Mouse (Mus musculus) frontal cortex, postnatal 25 days (tissue): ENCODE measurements around the gene Bcar1.

Experiments
- DNase-seq, 2 experiments: peaks; one replicate each; pipeline ENCODE4 v3.0.0; 2022; ENCODE audit warnings: low spot score in 2 of 2

The Bcar1 gene

DNA sequence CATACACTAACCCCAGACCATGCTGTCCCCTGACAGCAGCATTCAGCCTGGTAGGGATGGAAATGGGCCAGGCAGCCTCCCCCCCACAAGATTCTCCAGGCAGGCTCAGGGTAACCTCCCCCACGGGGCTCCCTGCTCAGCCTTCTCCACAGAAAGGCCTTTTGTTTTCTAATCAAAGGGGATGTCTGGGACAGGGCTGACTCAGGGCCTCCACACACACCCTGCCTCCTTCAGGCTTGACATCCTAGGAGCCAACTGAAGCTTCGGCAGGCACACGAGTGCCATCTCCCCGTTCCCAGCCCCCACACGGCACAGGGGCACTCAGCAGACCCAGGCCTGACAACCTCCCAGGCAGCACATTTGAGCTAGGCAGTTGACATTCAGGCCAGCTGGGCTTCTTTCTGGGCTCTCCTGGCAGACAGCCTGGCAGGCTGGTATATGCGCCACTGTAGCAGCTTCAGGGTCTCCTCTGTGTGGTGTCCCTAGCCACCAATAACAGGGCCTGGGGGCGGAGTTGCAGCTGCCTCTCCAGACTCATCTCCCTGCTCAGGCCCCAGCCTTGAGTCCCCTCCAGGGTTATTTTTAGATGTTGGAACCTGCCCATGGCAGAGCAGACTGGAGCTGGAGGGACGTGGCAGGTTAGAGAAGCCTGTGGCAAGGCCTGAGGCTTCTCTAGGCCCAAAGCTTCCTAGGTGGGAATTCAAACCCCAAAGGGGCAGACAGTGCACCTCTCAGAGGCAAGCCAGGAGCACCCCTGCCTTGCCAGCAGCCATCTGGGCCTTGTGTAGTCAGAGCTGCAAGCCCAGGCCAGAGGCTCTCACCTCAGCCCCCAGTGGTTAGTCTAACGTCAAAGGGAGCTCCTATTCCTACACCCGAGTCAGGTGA lies 26.8 kb downstream of the Bcar1 start:
- peak in 1 of 2 experiments; percentile 50 for DNase-seq

DNA sequence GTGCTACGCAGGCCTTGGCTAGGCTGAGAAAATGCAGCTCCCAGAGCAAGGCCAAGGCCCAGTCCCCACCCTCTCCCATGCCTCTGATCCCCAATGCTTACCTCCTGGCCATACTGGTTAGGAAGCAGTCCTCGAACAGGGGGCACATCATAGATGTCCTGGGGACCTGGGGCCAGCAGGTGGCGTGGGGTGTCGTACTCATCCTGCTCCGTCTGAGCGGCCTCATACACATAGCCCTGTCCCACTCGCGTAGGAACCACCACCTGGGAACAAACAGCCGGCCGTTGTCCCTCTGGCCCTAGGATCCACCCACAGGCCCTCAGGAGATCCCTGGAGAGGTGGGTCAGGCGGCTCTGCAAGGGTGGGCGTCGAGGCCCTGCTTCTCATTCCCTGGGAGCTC lies 28.1 kb downstream of the Bcar1 start:
- DNase-seq: no peak

DNA sequence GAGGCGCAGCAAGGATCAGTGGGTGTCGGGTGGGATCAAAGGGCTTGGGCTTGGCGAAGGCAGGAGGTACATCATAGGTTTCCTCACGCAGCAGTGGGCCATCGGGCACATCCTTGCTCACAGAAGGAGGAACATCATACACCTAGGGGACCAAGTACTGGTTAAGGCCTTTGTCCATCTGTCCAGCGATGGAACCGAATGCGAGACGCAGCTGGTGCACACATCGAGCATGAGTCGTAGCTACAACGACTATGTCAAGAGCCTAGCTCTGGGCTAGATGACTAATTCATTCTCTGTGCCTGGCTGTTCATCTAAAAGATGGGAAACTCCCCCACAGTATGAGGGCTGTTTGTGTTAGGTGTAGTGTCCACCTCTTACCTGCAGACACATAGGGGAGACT lies 29.3 kb downstream of the Bcar1 start:
- DNase-seq: no peak

DNA sequence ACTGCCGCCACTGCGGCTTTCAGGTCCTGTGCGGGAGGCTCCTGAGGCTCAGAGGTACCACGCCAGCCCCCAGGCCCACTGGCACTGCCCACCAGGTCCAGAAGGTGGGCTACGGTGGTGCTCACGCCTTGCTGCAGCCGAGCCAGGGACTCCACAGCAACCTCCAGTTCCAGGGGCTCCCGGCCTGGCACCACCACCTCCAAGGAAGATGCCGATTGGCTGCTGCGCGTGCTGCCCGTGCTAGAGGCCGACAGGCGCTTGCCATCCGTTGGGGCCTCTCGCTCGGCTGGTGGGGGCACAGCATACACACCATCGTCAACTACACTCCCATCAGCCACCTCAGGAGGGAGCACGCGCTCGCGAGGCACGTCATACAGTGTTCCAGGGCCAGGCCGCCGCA lies 29.8 kb downstream of the Bcar1 start:
- DNase-seq: no peak

DNA sequence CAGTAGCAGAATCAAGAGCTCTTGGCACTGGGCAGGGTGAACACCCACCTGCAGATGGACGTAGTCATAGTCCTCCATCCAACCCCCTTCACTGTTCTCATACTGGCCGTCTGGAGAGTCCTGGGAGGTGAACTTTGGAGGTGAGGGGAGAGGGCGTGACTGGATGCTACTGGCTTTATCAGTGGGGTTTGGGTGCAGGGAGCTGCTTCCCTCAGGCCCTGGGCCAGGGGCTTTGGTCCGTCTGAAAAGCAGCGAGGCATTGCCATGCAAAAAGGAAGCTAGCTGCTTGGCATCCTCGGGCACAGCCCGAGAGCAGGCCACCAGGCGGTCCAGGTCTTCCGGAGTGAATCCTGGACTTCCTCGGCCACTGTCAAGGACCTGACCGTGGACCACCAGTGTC lies 30.3 kb downstream of the Bcar1 start:
- DNase-seq: no peak

DNA sequence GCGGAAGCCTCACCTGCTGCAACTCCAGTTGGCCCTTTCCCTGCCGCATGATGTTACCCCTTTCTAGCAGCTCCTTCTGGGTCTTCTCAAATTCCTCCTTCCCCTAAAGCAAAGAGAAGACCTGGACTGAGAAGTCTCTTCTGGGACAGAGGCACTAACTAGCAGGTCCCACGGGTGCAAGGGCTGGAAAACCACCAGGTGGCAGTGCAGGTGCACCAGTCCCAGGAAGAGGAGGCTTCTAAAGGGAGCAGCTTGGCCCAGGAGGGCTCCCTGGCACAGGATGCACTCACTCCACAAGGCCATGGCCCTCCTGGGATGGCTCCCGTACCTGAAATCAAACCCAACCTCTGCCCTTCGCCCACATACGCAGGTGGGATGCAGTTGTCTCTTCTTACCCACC lies 31.0 kb downstream of the Bcar1 start:
- DNase-seq: no peak

DNA sequence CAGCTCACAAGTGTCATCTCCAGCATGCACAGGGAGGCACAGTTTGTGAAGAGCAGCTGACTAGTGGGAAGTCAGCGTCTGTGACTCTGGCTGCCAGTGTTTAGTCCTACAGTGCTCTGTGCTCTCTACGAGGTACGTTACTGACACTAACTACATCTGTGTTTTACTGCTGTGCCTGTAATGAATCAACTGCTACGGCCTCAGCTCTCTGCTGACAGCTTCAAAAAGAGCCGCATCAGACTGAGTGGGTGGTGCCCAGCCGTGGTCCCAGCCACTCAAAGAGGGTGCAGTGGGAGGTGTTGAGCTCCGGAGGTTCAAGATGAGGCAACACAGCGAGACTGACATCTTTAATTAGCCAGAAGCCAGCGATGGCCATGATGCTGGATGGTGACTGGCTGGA lies 31.5 kb downstream of the Bcar1 start:
- DNase-seq: no peak

DNA sequence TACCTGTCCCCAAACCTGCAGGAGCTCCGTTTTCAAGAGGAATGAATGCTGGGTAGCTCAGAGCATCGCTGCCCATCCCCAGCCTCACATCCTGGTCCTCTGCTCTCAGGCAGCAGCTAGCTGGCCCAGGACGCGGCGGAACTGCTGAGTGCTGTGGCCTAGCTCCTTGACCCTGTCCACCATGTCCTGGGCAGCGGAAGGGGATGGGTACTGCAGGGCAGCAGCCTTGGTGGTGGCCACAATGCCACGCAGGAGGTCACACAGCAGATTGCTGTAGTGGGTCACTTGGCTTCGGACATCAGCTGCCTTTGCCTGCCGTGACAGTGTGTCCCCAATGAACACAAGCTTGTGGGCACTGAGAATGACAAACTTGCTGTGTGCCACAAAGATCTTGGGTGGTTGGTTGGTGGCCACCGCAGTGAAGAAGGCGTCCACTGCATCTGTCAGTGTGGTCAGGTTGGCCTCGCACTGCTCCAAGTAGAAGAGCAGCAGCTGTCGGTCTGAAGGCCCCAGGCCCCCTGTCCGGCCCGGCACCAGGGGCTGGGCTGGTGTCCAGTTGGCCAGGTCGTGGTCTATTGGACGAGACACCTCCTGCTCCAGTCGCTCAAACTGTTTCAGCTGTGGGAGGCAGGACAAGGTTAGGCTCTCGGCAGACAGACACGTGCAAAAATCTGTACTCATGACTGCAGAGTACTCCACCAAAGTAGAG lies 32.7 kb downstream of the Bcar1 start:
- no peak for DNase-seq

DNA sequence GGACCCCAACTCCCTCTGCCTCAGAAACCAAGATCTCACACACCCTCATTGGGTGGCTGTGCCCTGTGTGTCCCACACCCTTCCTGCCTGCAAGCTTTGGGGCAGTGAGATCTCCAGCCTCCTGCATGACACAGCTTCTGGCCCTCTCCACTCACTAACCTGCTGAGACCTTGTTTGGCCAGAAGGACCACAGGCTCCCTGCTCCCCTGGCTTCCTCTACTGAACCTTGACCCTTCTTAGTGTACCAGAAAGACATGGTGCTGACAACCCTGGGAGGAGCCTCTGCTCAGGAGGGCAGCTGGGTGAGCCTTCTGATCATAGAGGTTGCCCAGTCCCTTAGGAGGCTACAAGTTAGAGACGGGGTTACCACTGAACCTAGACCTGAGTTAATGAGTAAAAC lies 34.4 kb downstream of the Bcar1 start:
- DNase-seq: no peak

DNA sequence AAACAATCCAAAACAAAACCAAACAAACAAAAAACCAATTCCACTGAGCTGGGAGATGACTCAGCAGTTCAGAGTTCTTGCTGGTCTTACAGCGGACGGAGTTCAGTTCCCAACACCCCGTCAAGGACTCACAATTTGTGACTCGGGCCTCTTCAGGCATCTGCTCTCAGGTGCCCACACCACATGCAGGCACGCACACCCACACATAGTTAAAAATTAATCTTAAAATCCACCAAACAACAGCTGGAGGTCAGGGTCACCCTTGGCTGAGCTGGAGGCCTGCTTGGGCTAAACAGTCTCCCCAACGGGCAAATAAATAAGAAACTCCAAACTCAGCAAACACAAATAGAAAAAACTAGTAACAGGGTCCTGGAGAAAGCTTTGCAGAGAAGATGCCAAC lies 35.3 kb downstream of the Bcar1 start:
- no peak for DNase-seq

DNA sequence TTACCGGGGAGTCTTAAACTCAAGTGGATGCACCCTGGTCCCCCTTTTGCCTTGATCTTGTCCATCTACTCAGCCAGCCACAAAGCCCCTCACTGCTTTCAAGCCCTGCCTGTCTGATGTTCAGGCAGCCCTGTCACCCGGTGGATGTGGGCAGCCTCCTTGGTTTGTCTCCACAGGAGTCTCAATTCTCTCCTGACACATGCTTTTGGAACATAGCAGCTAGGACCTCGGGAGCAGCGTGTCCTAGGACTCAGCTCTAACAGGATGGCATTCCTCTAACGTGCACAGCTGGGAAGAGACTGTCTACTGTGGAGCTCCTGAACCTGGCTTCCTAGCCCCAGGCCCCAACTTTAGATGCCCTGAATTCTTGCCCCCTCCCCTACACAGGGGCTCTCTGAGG lies 37.9 kb downstream of the Bcar1 start:
- no peak for DNase-seq

DNA sequence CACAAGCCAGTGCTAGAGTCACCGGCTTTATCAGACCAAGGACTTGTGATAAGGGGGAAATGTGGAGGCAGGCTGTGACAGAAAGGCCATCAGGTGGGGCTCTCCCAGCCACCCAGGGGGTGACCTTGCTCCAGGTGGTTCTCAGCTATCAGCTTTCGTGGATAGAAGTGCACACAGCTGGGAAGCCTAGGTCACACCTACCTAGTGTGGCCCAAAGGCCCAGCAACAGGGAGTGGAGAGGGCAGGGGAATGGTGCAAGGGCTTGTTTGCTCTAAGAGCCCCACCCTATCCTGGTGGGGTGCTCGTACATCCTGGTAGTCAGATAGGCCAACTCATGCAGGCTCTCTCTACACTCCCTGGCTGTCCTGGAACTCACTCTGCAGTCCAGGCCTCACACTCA lies 38.4 kb downstream of the Bcar1 start:
- no peak for DNase-seq

DNA sequence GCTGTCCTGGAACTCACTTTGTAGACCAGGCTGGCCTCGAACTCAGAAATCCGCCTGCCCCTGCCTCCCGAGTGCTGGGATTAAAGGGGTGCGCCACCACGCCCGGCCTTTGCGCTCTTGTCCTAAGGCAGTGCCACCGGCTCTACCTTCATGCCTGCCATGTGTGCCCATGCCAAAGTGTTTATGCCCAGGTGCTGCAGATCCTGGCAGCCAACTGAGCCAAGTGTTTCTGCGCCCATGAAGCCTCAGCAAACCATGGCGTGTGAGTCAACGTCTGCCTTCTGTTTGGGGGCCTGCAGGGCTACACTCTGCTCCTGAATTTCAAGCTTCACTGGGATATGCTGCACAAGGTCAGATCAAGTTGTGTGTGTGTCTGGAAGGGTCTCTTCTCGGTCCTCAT lies 39.0 kb downstream of the Bcar1 start:
- no peak for DNase-seq

DNA sequence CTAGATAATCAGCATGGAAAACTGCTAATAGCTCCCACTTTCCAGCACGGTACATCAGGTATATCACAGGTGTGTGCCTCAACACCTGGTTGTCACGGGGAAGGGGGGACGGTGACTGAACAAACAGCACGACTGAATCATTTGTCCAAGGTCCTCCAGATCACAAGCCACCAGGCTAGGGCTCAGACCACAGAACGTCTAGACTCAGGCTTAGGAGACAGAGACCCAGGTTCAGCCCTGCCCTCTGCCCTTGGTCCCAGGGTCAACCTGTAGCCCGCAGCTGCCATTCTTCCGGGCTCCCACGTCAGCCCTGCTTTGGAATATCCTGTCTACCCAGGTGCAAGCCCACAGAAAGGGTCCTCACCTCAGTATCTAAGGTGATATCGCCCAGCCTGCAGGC lies 42.2 kb downstream of the Bcar1 start:
- no peak for DNase-seq

DNA sequence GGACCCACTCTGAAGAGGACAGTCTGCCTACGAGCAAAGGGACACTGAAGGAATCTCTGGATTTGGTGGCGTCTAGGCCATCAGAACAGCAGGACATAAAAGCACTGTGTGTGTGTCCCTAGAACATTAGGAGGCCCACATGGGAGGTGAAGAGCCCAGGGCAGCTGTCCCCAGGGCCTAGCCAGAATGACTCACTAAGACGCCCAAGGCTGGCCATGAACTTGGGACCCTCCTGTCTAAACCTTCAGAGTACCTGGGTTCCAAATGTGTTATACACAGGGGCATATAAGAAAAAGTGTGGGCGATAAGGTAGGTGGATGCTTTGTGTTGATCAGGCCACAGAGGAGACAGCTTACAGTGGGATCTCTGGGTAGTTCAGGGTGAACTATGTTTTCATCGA lies 42.9 kb downstream of the Bcar1 start:
- DNase-seq: no peak

DNA sequence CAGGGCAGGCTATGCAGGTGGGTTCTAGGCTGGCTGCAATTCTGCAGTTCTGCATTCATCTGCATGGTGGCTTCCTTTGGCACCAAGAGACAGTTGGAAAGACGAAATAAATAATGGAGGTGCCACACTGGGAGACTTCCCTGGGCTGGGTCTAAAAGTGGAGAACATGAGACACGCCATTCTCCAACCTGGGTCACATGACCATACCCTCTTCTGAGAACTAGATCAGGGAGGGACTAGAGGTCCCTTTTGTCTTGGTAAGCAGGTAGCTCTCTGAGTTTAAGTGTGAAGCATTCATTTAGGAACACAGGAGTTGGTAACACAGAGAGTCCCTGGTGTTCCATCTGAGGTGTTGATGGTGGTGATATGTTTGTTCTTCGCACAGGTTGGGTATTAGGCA lies 43.4 kb downstream of the Bcar1 start:
- DNase-seq: no peak

DNA sequence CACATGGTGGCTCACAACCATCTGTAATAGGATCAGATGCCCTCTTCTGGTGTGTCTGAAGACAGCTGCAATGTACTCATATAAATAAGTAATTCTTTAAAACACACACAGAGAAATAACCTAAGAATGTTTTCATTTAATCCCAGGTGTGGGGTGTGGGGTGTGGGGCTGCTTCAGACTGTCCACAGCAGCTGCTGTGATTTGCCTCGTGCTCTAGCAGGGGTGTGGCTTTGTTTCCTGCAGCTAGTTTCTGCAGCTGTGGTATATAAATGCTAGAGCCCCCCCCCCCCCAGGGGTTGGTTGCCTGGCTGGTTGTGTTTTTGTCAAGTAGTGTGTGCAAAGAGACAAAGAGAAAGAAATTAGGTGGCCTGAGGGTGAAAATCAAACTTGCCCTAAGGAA lies 44.6 kb downstream of the Bcar1 start:
- DNase-seq: no peak

DNA sequence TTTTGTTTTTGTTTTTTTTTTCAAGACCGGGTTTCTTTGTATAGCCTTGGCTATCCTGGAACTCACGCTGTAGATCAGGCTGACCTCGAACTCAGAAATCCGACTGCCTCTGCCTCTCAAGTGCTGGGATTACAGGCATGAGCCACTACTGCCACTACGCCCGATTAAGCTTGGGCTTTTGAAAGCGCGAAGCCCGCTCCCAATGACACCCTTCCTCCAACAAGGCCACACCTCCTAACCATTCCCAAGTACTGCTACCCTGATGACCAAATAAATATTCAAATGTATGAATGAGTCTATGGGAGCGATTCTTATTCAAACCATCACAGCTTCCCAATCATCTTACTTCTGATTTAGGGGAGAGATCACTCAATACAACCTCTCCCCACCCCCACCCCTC lies 46.0 kb downstream of the Bcar1 start:
- DNase-seq: no peak

DNA sequence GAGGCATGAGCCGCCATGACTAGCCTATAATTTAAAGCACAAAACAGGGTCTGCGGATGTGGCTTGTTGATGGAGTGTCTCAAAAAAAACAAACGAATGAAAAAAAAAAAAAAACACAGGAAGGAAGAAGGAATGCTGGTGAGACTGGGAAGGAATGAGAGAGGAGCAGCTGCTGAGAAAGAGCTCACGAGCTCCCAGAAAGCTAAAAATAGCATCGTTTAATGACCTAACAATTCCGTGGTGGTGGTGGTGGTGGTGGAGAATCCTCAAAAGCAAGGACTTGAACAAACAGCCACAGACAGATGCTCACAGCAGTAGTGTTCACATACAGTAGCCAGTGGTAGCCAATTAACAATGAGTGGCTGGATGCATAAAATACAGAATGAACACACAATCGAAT lies 48.2 kb downstream of the Bcar1 start:
- DNase-seq: no peak

DNA sequence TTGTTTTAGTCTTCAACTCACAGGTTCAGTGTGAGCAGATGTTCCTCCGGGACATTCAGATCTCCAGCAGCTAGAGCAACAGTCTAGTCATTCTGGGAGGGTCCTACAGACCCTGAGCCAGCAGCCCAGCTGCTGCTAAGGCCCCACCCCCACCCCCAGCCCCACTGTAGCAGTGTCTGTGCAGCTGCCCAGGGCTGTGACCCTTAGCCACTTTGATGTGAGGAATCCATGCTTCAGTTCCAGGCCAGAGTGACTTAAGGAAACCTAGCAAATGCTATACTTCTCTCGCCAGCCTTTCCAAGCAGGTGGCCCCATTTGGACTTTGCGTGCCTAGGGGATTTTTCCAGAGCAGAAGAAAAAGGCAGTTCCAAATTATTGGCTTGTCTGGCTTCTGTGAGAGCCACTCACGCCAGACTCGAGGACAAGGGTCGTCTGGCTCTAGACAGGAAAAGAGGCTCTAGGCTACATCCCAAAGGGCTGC lies 50.3 kb downstream of the Bcar1 start:
- DNase-seq: no peak

DNA sequence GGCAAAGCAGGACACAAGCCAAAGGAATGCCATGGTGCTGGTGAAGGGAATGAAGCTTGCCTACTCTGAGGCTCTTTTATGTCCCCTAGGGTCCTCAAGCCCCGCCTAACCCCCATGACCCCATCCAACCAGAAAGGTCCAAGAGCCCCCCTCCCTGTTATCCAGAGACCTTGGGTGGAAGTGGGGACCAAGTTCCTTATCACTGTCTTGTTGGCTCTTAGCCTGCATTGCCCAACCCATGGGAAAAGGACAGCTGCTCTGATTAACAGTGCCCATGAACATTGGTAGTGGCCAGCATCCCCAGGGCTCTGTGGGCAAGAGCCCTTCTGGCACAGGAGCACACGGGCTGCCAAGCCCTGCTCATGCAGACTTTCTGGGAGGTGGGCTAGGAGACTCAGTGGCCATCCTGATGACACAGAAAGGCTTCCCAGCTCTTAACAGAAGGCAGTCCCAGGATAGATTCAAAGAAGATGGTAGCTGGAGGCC lies 52.6 kb downstream of the Bcar1 start, which contains the start of gene Ctrb1:
TSS of gene Ctrb1 (minus strand) at position 51 of the 486 bp plus-strand sequence.
- DNase-seq: no peak

DNA sequence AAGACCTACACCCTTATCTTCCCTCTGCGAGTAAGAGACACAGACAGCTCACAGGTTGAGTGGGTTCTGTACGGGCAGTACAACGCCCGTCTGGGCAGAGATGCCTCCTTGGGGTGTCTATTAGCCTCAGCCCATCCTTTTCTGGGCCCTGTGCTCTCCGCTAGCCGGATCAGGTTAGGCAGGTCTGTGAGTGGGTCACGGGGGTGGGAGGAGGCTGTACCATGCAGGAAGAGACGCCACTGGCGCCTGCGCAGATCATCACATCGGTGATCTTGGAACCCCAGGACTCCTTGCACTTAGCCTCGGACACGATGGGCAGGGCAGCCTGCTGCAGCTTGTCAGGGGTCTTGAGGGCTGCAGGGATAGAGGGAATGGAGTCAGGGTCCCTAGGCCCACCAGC lies 56.7 kb downstream of the Bcar1 start:
- DNase-seq: no peak

DNA sequence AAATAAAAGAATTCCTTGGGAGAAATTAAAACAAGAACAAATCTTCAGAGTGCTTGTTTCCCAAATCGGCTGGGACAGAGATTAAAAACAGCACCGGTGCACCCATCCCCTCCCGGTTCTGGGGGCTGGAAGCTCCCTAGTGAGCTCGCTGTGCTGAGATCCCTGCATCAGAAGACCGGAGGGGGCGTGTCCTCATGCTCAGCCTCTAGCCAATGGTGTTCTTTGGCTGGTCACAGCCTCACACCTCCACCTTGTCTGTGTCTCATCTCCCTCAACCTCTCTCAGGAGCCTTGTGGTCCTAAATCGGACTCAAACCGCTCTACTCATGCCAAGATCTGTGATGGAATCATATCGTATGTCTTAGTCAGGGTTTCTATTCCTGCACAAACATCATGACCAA lies 61.1 kb downstream of the Bcar1 start:
- DNase-seq: no peak
